Mouse (Mus musculus): ENCODE measurements around the gene Faf2.

Faf2 gene

DNA sequence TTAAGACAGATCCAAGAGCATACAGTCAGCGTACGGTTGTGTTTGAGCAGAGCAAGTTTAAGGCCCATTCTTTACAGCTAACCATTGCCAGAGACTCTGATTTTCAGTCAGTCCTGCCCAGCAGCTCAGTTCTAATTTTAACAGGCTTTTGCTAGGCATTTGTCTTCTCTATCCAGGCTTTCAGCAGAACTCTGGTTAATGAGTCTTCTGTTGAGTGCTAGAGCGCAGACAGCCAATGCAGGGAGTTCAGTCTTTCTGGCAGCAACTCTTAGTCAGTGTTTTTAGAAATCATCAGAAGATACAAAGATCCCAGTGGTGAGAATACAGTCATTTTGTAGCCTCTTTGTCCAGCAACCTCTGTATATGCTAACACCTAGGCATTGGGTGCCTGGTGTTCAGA, 28.9 kb downstream of the Faf2 start:
- H3K36me3 ChIP-seq (ENCODE audit: insufficient read depth, low read length): peaks cover 100% of the 10 kb centered on the region
- no peak overlapping the region for H3K4me3 ChIP-seq (replicated peaks; ENCODE audit: low read length)
- peaks cover 31% of the 10 kb centered on the region for H3K4me1 ChIP-seq (replicated peaks; ENCODE audit: low read depth, low read length)
- H3K9me3 ChIP-seq (ENCODE audit: low read length): no peaks in the 10 kb centered on the region
- no peak for TF ChIP-seq CTCF (conservative IDR thresholded peaks at IDR 0.05; ENCODE audit: low read length)
- no peak for TF ChIP-seq POU5F1 (IDR thresholded peaks at IDR 0.05; ENCODE audit: borderline replicate concordance, low read length)
- no peak for TF ChIP-seq NANOG (IDR thresholded peaks at IDR 0.05; ENCODE audit: borderline replicate concordance, low read length)
- no peaks in the 10 kb centered on the region for H3K27me3 ChIP-seq (ENCODE audit: insufficient read depth, low read length)

DNA sequence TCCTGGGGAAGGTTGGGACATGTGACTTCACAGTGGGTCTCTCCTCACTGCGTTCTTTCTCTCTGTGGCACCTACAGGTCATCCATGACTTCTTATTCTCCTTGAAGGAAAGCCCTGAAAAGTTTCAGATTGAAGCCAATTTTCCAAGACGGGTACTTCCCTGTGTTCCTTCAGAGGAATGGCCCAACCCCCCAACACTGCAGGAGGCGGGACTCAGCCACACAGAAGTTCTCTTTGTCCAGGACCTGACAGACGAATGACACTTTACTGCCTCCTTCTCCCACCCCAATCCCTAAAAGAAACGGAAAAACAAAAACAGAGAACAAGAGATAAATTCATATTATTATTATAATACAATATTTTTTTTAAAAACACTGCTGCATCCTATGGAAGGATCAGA, 39.3 kb downstream of the Faf2 start:
- peaks cover 91% of the 10 kb centered on the region for H3K36me3 ChIP-seq (ENCODE audit: insufficient read depth, low read length)
- TF ChIP-seq POU5F1 (IDR thresholded peaks at IDR 0.05; ENCODE audit: borderline replicate concordance, low read length) (no peak), CTCF (conservative IDR thresholded peaks at IDR 0.05; ENCODE audit: low read length) (no peak), NANOG (IDR thresholded peaks at IDR 0.05; ENCODE audit: borderline replicate concordance, low read length) (no peak)
- H3K4me1 ChIP-seq (replicated peaks; ENCODE audit: low read depth, low read length): peaks cover 47% of the 10 kb centered on the region
- H3K27me3 ChIP-seq (ENCODE audit: insufficient read depth, low read length): no peaks in the 10 kb centered on the region
- no peaks in the 10 kb centered on the region for H3K9me3 ChIP-seq (ENCODE audit: low read length)
- no peak overlapping the region for H3K4me3 ChIP-seq (replicated peaks; ENCODE audit: low read length)

DNA sequence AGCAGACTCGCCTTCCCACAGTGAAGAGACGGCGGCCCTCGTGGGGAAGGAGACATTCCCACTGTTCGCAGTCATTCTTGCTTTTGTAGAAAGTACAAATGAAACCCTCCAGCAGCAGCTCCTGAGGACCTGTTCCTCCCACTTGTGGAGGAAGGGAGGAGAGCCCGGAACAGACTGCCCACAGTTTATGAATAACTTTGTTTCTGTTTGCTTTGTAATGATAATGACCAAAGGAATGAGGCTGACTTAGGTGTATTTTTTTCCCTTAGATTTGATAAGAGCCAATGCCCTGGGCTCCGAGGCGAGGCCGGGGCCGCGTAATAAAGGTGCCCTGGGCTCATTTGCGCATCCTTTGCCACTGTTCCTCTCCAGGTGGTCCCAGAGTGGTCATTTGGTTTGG, 39.8 kb downstream of the Faf2 start:
- no peak overlapping the region for H3K4me3 ChIP-seq (replicated peaks; ENCODE audit: low read length)
- TF ChIP-seq POU5F1 (IDR thresholded peaks at IDR 0.05; ENCODE audit: borderline replicate concordance, low read length) (no peak), NANOG (IDR thresholded peaks at IDR 0.05; ENCODE audit: borderline replicate concordance, low read length) (no peak), CTCF (conservative IDR thresholded peaks at IDR 0.05; ENCODE audit: low read length) (no peak)
- H3K27me3 ChIP-seq (ENCODE audit: insufficient read depth, low read length): no peaks in the 10 kb centered on the region
- H3K9me3 ChIP-seq (ENCODE audit: low read length): no peaks in the 10 kb centered on the region
- peaks cover 47% of the 10 kb centered on the region for H3K4me1 ChIP-seq (replicated peaks; ENCODE audit: low read depth, low read length)
- H3K36me3 ChIP-seq (ENCODE audit: insufficient read depth, low read length): peaks cover 86% of the 10 kb centered on the region

DNA sequence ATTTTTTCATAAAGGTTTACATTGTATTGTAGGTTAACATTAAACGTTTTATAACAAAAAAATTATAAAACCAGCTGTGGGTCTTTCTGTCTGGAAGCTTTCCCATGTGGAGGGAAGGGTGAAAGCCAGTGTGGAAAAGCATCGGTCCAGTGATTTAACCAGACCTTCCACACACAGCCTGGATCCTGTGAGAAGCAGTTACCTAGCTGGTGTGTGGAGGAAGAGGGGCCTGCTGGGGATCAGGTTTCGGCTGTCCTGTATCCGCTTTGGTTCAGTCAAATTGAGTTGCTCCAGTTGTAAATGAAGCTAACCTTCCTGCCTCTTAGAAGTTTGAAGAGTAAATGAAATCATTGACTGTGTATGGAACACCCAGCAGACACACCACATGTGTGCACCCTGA, 42.4 kb downstream of the Faf2 start:
- peaks cover 16% of the 10 kb centered on the region for H3K9me3 ChIP-seq (ENCODE audit: low read length)
- H3K4me3 ChIP-seq (replicated peaks; ENCODE audit: low read length): no peak overlapping the region
- H3K27me3 ChIP-seq (ENCODE audit: insufficient read depth, low read length): no peaks in the 10 kb centered on the region
- TF ChIP-seq NANOG (IDR thresholded peaks at IDR 0.05; ENCODE audit: borderline replicate concordance, low read length): no peak
- no peak for TF ChIP-seq CTCF (conservative IDR thresholded peaks at IDR 0.05; ENCODE audit: low read length)
- no peak for TF ChIP-seq POU5F1 (IDR thresholded peaks at IDR 0.05; ENCODE audit: borderline replicate concordance, low read length)
- peaks cover 46% of the 10 kb centered on the region for H3K4me1 ChIP-seq (replicated peaks; ENCODE audit: low read depth, low read length)
- peaks cover 66% of the 10 kb centered on the region for H3K36me3 ChIP-seq (ENCODE audit: insufficient read depth, low read length)

DNA sequence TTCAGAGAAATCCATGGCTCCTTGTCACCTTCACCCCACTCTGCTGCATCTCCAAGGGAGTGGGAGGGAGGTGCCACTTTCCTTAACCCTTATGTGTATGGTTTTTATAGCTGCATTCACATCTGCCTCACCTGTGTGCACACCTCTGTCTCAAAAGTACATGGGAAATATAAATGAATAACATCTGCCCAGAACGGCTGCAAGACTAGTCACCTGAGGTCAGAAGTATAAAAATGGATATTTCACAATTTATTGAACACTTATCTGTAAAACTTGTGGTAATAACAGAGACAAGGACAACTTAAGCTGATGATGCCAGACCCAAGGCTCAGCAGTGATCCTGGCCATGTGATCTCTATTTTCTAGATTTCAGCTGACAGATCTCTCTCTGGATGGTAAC, 42.9 kb downstream of the Faf2 start:
- TF ChIP-seq CTCF (conservative IDR thresholded peaks at IDR 0.05; ENCODE audit: low read length) (no peak), NANOG (IDR thresholded peaks at IDR 0.05; ENCODE audit: borderline replicate concordance, low read length) (no peak), POU5F1 (IDR thresholded peaks at IDR 0.05; ENCODE audit: borderline replicate concordance, low read length) (no peak)
- no peak overlapping the region for H3K4me3 ChIP-seq (replicated peaks; ENCODE audit: low read length)
- H3K36me3 ChIP-seq (ENCODE audit: insufficient read depth, low read length): peaks cover 62% of the 10 kb centered on the region
- H3K4me1 ChIP-seq (replicated peaks; ENCODE audit: low read depth, low read length): peaks cover 41% of the 10 kb centered on the region
- H3K9me3 ChIP-seq (ENCODE audit: low read length): peaks cover 19% of the 10 kb centered on the region
- no peaks in the 10 kb centered on the region for H3K27me3 ChIP-seq (ENCODE audit: insufficient read depth, low read length)

DNA sequence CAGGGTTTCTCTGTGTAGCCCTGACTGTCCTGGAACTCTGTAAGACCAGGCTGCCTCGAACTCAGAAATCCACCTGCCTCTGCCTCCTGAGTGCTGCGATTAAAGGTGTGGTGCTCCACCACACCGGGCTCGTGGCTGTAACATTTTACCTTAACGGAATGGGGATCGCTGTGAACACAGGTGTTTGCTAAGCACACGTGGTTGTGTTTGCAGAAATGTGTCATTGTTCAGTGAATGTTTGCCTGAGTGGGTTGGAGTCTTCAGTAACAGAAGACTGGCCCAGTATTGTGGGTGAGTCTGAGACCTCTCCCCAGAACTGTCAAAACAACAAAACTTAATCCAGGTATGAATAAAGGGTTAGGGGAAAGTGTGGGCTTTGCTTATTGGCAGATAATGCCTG, 43.5 kb downstream of the Faf2 start:
- no peak overlapping the region for H3K4me3 ChIP-seq (replicated peaks; ENCODE audit: low read length)
- TF ChIP-seq CTCF (conservative IDR thresholded peaks at IDR 0.05; ENCODE audit: low read length) (no peak), NANOG (IDR thresholded peaks at IDR 0.05; ENCODE audit: borderline replicate concordance, low read length) (no peak), POU5F1 (IDR thresholded peaks at IDR 0.05; ENCODE audit: borderline replicate concordance, low read length) (no peak)
- H3K36me3 ChIP-seq (ENCODE audit: insufficient read depth, low read length): peaks cover 56% of the 10 kb centered on the region
- peaks cover 19% of the 10 kb centered on the region for H3K9me3 ChIP-seq (ENCODE audit: low read length)
- no peaks in the 10 kb centered on the region for H3K27me3 ChIP-seq (ENCODE audit: insufficient read depth, low read length)
- peaks cover 35% of the 10 kb centered on the region for H3K4me1 ChIP-seq (replicated peaks; ENCODE audit: low read depth, low read length)

DNA sequence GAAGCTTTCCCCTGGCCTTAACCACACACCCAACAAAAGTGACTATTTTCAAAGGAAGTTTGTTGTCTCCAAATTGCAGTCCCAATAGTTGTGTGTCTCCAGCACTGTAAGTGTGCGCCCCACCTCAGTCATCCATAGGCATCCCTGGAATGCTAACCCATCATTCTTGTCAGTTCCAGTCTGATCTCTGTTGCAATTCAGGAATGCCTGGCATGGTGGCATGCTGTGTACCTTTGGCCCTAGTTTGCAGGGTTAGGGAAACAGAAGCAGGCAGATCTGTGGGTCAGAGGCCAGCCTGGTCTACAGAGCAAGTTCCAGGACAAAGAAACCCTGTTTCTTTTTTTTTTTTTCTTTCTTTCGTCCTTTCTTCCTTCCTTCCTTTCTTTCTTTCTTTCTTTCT, 48.9 kb downstream of the Faf2 start:
- TF ChIP-seq CTCF (conservative IDR thresholded peaks at IDR 0.05; ENCODE audit: low read length) (no peak), NANOG (IDR thresholded peaks at IDR 0.05; ENCODE audit: borderline replicate concordance, low read length) (no peak), POU5F1 (IDR thresholded peaks at IDR 0.05; ENCODE audit: borderline replicate concordance, low read length) (no peak)
- Histone ChIP-seq H3K4me1 (replicated peaks; ENCODE audit: low read depth, low read length) (peaks cover 14% of the 10 kb centered on the region), H3K9me3 (ENCODE audit: low read length) (peaks cover 19% of the 10 kb centered on the region), H3K27me3 (ENCODE audit: insufficient read depth, low read length) (no peaks in the 10 kb centered on the region), H3K4me3 (replicated peaks; ENCODE audit: low read length) (no peak overlapping the region), H3K36me3 (ENCODE audit: insufficient read depth, low read length) (peaks cover 10% of the 10 kb centered on the region)

DNA sequence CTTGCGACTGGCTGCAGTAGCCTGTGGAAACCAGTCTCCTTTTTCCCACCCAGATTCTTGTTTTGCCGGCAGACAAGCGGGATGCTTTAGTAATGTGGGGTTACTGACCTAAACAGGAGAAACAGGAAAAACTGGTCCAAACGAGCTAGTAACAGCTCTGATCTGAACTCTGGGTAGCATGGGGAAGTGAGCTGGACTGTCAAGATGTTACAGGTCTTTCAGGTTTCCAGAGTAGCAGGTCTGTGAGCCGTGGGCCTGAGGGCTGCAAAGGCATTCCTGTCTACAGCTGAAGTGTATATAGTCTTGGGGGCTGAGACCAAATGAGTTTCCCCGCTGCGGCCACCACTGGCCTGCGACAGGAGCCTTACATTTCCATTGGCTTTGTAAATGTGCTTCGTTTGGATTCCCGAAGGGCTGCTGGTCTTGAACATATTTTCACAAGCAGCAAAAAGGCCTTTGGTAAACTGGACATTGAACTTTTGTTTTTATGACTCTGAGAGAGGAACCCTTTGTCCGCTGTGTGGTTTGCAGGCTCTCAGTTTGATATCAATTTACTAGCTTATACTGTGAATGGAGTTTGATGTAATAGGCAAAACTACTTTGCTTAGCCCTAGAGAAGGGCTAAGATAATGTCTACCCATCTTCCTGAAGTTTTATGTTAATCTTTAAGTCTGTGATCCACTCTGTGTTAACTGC, 54.5 kb downstream of the Faf2 start:
- Histone ChIP-seq H3K4me3 (replicated peaks; ENCODE audit: low read length) (peak overlapping the region; percentile 26; the same call in 1 of the 2 replicates), H3K36me3 (ENCODE audit: insufficient read depth, low read length) (peaks cover 33% of the 10 kb centered on the region), H3K4me1 (replicated peaks; ENCODE audit: low read depth, low read length) (peaks cover 44% of the 10 kb centered on the region), H3K27me3 (ENCODE audit: insufficient read depth, low read length) (no peaks in the 10 kb centered on the region), H3K9me3 (ENCODE audit: low read length) (no peaks in the 10 kb centered on the region)
- TF ChIP-seq NANOG (IDR thresholded peaks at IDR 0.05; ENCODE audit: borderline replicate concordance, low read length) (no peak), CTCF (conservative IDR thresholded peaks at IDR 0.05; ENCODE audit: low read length) (no peak), POU5F1 (IDR thresholded peaks at IDR 0.05; ENCODE audit: borderline replicate concordance, low read length) (no peak)

DNA sequence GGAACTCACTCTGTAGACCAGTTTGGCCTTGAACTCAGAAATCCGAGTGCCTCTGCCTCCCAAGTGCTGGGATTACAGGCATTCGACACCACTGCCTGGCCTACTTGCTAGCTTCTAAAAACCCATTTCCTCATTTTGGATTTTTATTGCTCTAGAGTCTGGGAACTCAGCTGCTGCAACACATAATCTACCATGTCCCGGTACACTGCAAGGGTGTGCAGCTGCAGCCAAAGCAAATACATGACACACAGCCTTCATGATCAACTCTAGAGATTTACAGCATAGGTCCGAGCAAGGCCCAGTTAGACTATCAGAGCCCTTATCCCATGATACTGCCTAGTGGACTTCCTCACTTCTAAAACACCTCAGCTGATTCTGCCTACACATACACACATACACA, 56.7 kb downstream of the Faf2 start:
- Histone ChIP-seq H3K4me3 (replicated peaks; ENCODE audit: low read length) (no peak overlapping the region), H3K9me3 (ENCODE audit: low read length) (no peaks in the 10 kb centered on the region), H3K4me1 (replicated peaks; ENCODE audit: low read depth, low read length) (peaks cover 57% of the 10 kb centered on the region), H3K36me3 (ENCODE audit: insufficient read depth, low read length) (peaks cover 56% of the 10 kb centered on the region), H3K27me3 (ENCODE audit: insufficient read depth, low read length) (no peaks in the 10 kb centered on the region)
- TF ChIP-seq POU5F1 (IDR thresholded peaks at IDR 0.05; ENCODE audit: borderline replicate concordance, low read length) (no peak), CTCF (conservative IDR thresholded peaks at IDR 0.05; ENCODE audit: low read length) (no peak), NANOG (IDR thresholded peaks at IDR 0.05; ENCODE audit: borderline replicate concordance, low read length) (no peak)
